Mouse (Mus musculus): ENCODE data around the gene Dagla. TPM values are rescaled to one million over a fixed set of nuclear protein-coding genes. Genes with fewer than 3 reads are reported as not detected.
A peak's percentile ranks its signal among the peaks of the same experiment; 100 is the strongest.

The Dagla gene
- polyA plus RNA-seq, 1 experiment from 2014 or later, result 3.2 TPM

GRCm38 (mm10) chr19:10289609-10290150, 15.0 kb downstream of the Dagla start:
- Histone ChIP-seq H3K4me3 (ENCODE audit: low read length) (no peak overlapping the region), H3K27ac (ENCODE audit: low read length) (0 out of 2 replicates have a peak overlapping the region, but pooled peaks have one; percentile 22), H3K9me3 (ENCODE audit: low read length) (no peaks in the 10 kb centered on the region), H3K4me1 (ENCODE audit: insufficient read depth, low read length) (peaks cover 52% of the 10 kb centered on the region), H3K4me2 (replicated peaks; ENCODE audit: low read depth, low read length) (no peak overlapping the region), H3K27me3 (ENCODE audit: insufficient read depth, low read length) (no peaks in the 10 kb centered on the region), H3K36me3 (ENCODE audit: insufficient read depth, low read length) (no peaks in the 10 kb centered on the region), H3K9ac (replicated peaks; ENCODE audit: low read length) (no peak overlapping the region)
- WGBS, result 60% methylated on average over 4 of the region's 4 CpGs
- no peak for ATAC-seq (ENCODE audit: low FRiP score, low TSS enrichment)

GRCm38 (mm10) chr19:10288125-10289040, 16.3 kb downstream of the Dagla start:
- Histone ChIP-seq H3K4me2 (replicated peaks; ENCODE audit: low read depth, low read length) (no peak overlapping the region), H3K27me3 (ENCODE audit: insufficient read depth, low read length) (no peaks in the 10 kb centered on the region), H3K4me3 (ENCODE audit: low read length) (no peak overlapping the region), H3K27ac (ENCODE audit: low read length) (no peak overlapping the region), H3K9me3 (ENCODE audit: low read length) (no peaks in the 10 kb centered on the region), H3K9ac (replicated peaks; ENCODE audit: low read length) (no peak overlapping the region), H3K4me1 (ENCODE audit: insufficient read depth, low read length) (peaks cover 46% of the 10 kb centered on the region), H3K36me3 (ENCODE audit: insufficient read depth, low read length) (no peaks in the 10 kb centered on the region)
- WGBS, result 84% methylated on average over 8 of the region's 8 CpGs
- ATAC-seq (ENCODE audit: low FRiP score, low TSS enrichment), result no peak

GRCm38 (mm10) chr19:10286458-10286872, 18.2 kb downstream of the Dagla start:
- H3K4me2 ChIP-seq (replicated peaks; ENCODE audit: low read depth, low read length), result no peak overlapping the region
- peaks cover 38% of the 10 kb centered on the region for H3K4me1 ChIP-seq (ENCODE audit: insufficient read depth, low read length)
- no peaks in the 10 kb centered on the region for H3K36me3 ChIP-seq (ENCODE audit: insufficient read depth, low read length)
- no peak overlapping the region for H3K9ac ChIP-seq (replicated peaks; ENCODE audit: low read length)
- no peaks in the 10 kb centered on the region for H3K9me3 ChIP-seq (ENCODE audit: low read length)
- no peaks in the 10 kb centered on the region for H3K27me3 ChIP-seq (ENCODE audit: insufficient read depth, low read length)
- H3K4me3 ChIP-seq (ENCODE audit: low read length), result no peak overlapping the region
- 61% methylated on average over 10 of the region's 10 CpGs for WGBS
- ATAC-seq (ENCODE audit: low FRiP score, low TSS enrichment), result peak; percentile 40
- H3K27ac ChIP-seq (ENCODE audit: low read length), result no peak overlapping the region; the same call in 1 of the 2 replicates

GRCm38 (mm10) chr19:10280771-10281540, 23.7 kb downstream of the Dagla start:
- WGBS, result 56% methylated on average over 14 of the region's 14 CpGs
- ATAC-seq (ENCODE audit: low FRiP score, low TSS enrichment), result no peak
- Histone ChIP-seq H3K4me3 (ENCODE audit: low read length) (no peak overlapping the region), H3K36me3 (ENCODE audit: insufficient read depth, low read length) (no peaks in the 10 kb centered on the region), H3K9ac (replicated peaks; ENCODE audit: low read length) (no peak overlapping the region), H3K9me3 (ENCODE audit: low read length) (no peaks in the 10 kb centered on the region), H3K27me3 (ENCODE audit: insufficient read depth, low read length) (no peaks in the 10 kb centered on the region), H3K27ac (ENCODE audit: low read length) (no peak overlapping the region), H3K4me2 (replicated peaks; ENCODE audit: low read depth, low read length) (no peak overlapping the region), H3K4me1 (ENCODE audit: insufficient read depth, low read length) (peaks cover 46% of the 10 kb centered on the region)

- Histone ChIP-seq H3K27ac (ENCODE audit: low read length) (no peak overlapping the region), H3K27me3 (ENCODE audit: insufficient read depth, low read length) (no peaks in the 10 kb centered on the region), H3K9me3 (ENCODE audit: low read length) (no peaks in the 10 kb centered on the region), H3K9ac (replicated peaks; ENCODE audit: low read length) (no peak overlapping the region), H3K4me1 (ENCODE audit: insufficient read depth, low read length) (peaks cover 42% of the 10 kb centered on the region), H3K36me3 (ENCODE audit: insufficient read depth, low read length) (no peaks in the 10 kb centered on the region), H3K4me2 (replicated peaks; ENCODE audit: low read depth, low read length) (no peak overlapping the region), H3K4me3 (ENCODE audit: low read length) (no peak overlapping the region)
- no peak for ATAC-seq (ENCODE audit: low FRiP score, low TSS enrichment)
- WGBS, result 77% methylated on average over 9 of the region's 9 CpGs
These were observed 25.0 kb downstream of the Dagla start for GRCm38 (mm10) chr19:10279668-10280067.

GRCm38 (mm10) chr19:10278669-10279324, 25.9 kb downstream of the Dagla start:
- Histone ChIP-seq H3K9ac (replicated peaks; ENCODE audit: low read length) (no peak overlapping the region), H3K4me1 (ENCODE audit: insufficient read depth, low read length) (peaks cover 49% of the 10 kb centered on the region), H3K27me3 (ENCODE audit: insufficient read depth, low read length) (no peaks in the 10 kb centered on the region), H3K36me3 (ENCODE audit: insufficient read depth, low read length) (no peaks in the 10 kb centered on the region), H3K4me3 (ENCODE audit: low read length) (no peak overlapping the region), H3K4me2 (replicated peaks; ENCODE audit: low read depth, low read length) (no peak overlapping the region), H3K27ac (ENCODE audit: low read length) (peak overlapping the region; percentile 90; the same call in 1 of the 2 replicates), H3K9me3 (ENCODE audit: low read length) (no peaks in the 10 kb centered on the region)
- 18% methylated on average over 6 of the region's 6 CpGs for WGBS
- peak; percentile 20; the same call in 1 of the 2 replicates for ATAC-seq (ENCODE audit: low FRiP score, low TSS enrichment)

GRCm38 (mm10) chr19:10277759-10278158, 26.9 kb downstream of the Dagla start:
- Histone ChIP-seq H3K9me3 (ENCODE audit: low read length) (no peaks in the 10 kb centered on the region), H3K36me3 (ENCODE audit: insufficient read depth, low read length) (no peaks in the 10 kb centered on the region), H3K27ac (ENCODE audit: low read length) (peak overlapping the region; percentile 90), H3K4me2 (replicated peaks; ENCODE audit: low read depth, low read length) (0 out of 2 replicates have a peak overlapping the region, but pooled peaks have one; percentile 16), H3K4me3 (ENCODE audit: low read length) (no peak overlapping the region), H3K27me3 (ENCODE audit: insufficient read depth, low read length) (no peaks in the 10 kb centered on the region), H3K9ac (replicated peaks; ENCODE audit: low read length) (peak overlapping the region; percentile 33), H3K4me1 (ENCODE audit: insufficient read depth, low read length) (peaks cover 59% of the 10 kb centered on the region)
- ATAC-seq (ENCODE audit: low FRiP score, low TSS enrichment), result peak; percentile 90
- WGBS, result 39% methylated on average over 5 of the region's 5 CpGs

- Histone ChIP-seq H3K4me2 (replicated peaks; ENCODE audit: low read depth, low read length) (0 out of 2 replicates have a peak overlapping the region, but pooled peaks have one; percentile 16), H3K9ac (replicated peaks; ENCODE audit: low read length) (peak overlapping the region; percentile 33)
These were observed 27.3 kb downstream of the Dagla start for GRCm38 (mm10) chr19:10277331-10277730.

GRCm38 (mm10) chr19:10276483-10277144, 28.1 kb downstream of the Dagla start:
- H3K27me3 ChIP-seq (ENCODE audit: insufficient read depth, low read length), result no peaks in the 10 kb centered on the region
- ATAC-seq (ENCODE audit: low FRiP score, low TSS enrichment), result no peak
- no peaks in the 10 kb centered on the region for H3K9me3 ChIP-seq (ENCODE audit: low read length)
- H3K4me2 ChIP-seq (replicated peaks; ENCODE audit: low read depth, low read length), result no peak overlapping the region
- H3K4me1 ChIP-seq (ENCODE audit: insufficient read depth, low read length), result peaks cover 62% of the 10 kb centered on the region
- H3K36me3 ChIP-seq (ENCODE audit: insufficient read depth, low read length), result no peaks in the 10 kb centered on the region
- no peak overlapping the region for H3K4me3 ChIP-seq (ENCODE audit: low read length)
- WGBS, result 61% methylated on average over 12 of the region's 12 CpGs
- H3K27ac ChIP-seq (ENCODE audit: low read length), result peak overlapping the region; percentile 90; the same call in 1 of the 2 replicates
- H3K9ac ChIP-seq (replicated peaks; ENCODE audit: low read length), result 0 out of 2 replicates have a peak overlapping the region, but pooled peaks have one; percentile 12

More at GRCm38 (mm10) chr19:10277331-10277730, 27.3 kb downstream of the Dagla start:
- Histone ChIP-seq H3K9me3 (ENCODE audit: low read length) (no peaks in the 10 kb centered on the region), H3K27me3 (ENCODE audit: insufficient read depth, low read length) (no peaks in the 10 kb centered on the region), H3K4me1 (ENCODE audit: insufficient read depth, low read length) (peaks cover 62% of the 10 kb centered on the region), H3K36me3 (ENCODE audit: insufficient read depth, low read length) (no peaks in the 10 kb centered on the region), H3K4me3 (ENCODE audit: low read length) (no peak overlapping the region), H3K27ac (ENCODE audit: low read length) (peak overlapping the region; percentile 90)
- peak; percentile 32 for ATAC-seq (ENCODE audit: low FRiP score, low TSS enrichment)
- 10% methylated on average over 17 of the region's 17 CpGs for WGBS
